9 mouse cellular contexts compared by ENCODE assay signal in genomic region chr2:79891760-79892570, GRCm38 (mm10).
DNase-seq lines count a peak whose midpoint lies in the region; ATAC-seq lines count a peak whose summit lies in the region.
"Had no signal": no experiment of that assay in that cellular context is flagged by ENCODE, and none has a peak within 500 bp of the region (broad histone marks: within the 10 kb centered on the region; RNA-seq: fewer than 3 reads in every experiment).

No protein-coding gene starts in this region.

- H3K4me3 ChIP-seq in midbrain, embryonic 13.5 days (replicated peaks), result no peak overlapping the region
- no peak overlapping the region for H3K4me3 ChIP-seq in midbrain, embryonic 10.5 days
- H3K4me3 ChIP-seq in liver, embryonic 12.5 days, result no peak overlapping the region
- H3K4me3 ChIP-seq: lung, embryonic 15.5 days had no signal

- H3K36me3 ChIP-seq in midbrain, embryonic 13.5 days, result no peaks in the 10 kb centered on the region
- H3K36me3 ChIP-seq in midbrain, embryonic 10.5 days, result no peaks in the 10 kb centered on the region
- H3K36me3 ChIP-seq in liver, embryonic 12.5 days, result no peaks in the 10 kb centered on the region
- H3K36me3 ChIP-seq: lung, embryonic 15.5 days had no signal

- H3K27me3 ChIP-seq in midbrain, embryonic 13.5 days, result no peaks in the 10 kb centered on the region
- no peaks in the 10 kb centered on the region for H3K27me3 ChIP-seq in midbrain, embryonic 10.5 days (ENCODE audit: low read depth, poor library complexity, severe bottlenecking)
- no peaks in the 10 kb centered on the region for H3K27me3 ChIP-seq in liver, embryonic 12.5 days (replicated peaks)
- H3K27me3 ChIP-seq: lung, embryonic 15.5 days had no signal

- H3K27ac ChIP-seq in midbrain, embryonic 13.5 days, result no peak overlapping the region
- H3K27ac ChIP-seq in midbrain, embryonic 10.5 days (replicated peaks), result no peak overlapping the region
- H3K27ac ChIP-seq in liver, embryonic 12.5 days, result no peak overlapping the region
- H3K27ac ChIP-seq: lung, embryonic 15.5 days had no signal

- H3K9me3 ChIP-seq in midbrain, embryonic 13.5 days, result no peaks in the 10 kb centered on the region
- no peaks in the 10 kb centered on the region for H3K9me3 ChIP-seq in midbrain, embryonic 10.5 days (replicated peaks)
- H3K9me3 ChIP-seq in liver, embryonic 12.5 days (replicated peaks), result no peaks in the 10 kb centered on the region
- H3K9me3 ChIP-seq: lung, embryonic 15.5 days had no signal

- H3K4me1 ChIP-seq in midbrain, embryonic 13.5 days (replicated peaks), result no peaks in the 10 kb centered on the region
- no peaks in the 10 kb centered on the region for H3K4me1 ChIP-seq in midbrain, embryonic 10.5 days
- no peaks in the 10 kb centered on the region for H3K4me1 ChIP-seq in liver, embryonic 12.5 days
- H3K4me1 ChIP-seq: lung, embryonic 15.5 days had no signal

- ATAC-seq in midbrain, embryonic 13.5 days, result 0 out of 2 replicates have a peak, but pooled peaks have one; percentile 40
- ATAC-seq in liver, embryonic 12.5 days, result no peak

- DNase-seq in cerebellum, postnatal 10 days, result peak; percentile 36 to 39
- DNase-seq in cerebellum, adult 9-10 months, result no peak
- DNase-seq in midbrain, embryonic 10.5 days (ENCODE audit: low spot score), result no peak
- DNase-seq in layer of hippocampus, postnatal 14 days (ENCODE audit: low spot score in 2 of 2), result peak; percentile 48 to 55
- peak; percentile 47 for DNase-seq in right cerebral cortex, postnatal 25 days
- DNase-seq in MN1 (ENCODE audit: low spot score), result no peak

- WGBS in midbrain, embryonic 13.5 days, result 83% methylated on average over 5 of the region's 5 CpGs
- 90% methylated on average over 5 of the region's 5 CpGs for WGBS in midbrain, embryonic 10.5 days
- 64% methylated on average over 5 of the region's 5 CpGs for WGBS in liver, embryonic 12.5 days (ENCODE audit: insufficient replicate concordance)

- H3K9ac ChIP-seq in midbrain, embryonic 13.5 days (replicated peaks), result no peak overlapping the region
- H3K9ac ChIP-seq in liver, embryonic 12.5 days, result no peak overlapping the region
- H3K9ac ChIP-seq: lung, embryonic 15.5 days had no signal

- H3K4me2 ChIP-seq in midbrain, embryonic 13.5 days (replicated peaks), result no peak overlapping the region
- H3K4me2 ChIP-seq in liver, embryonic 12.5 days, result no peak overlapping the region
- H3K4me2 ChIP-seq: lung, embryonic 15.5 days had no signal

Comparison
In these comparisons a context has a peak if more than half of its experiments do, and no peak if none do; other contexts are left out.
1. DNase-seq: peak in cerebellum, postnatal 10 days (2 of 2), layer of hippocampus, postnatal 14 days (2 of 2) and right cerebral cortex, postnatal 25 days (single experiment); none in cerebellum, adult 9-10 months (single experiment), midbrain, embryonic 10.5 days (single experiment) and MN1 (single experiment).